Mouse (Mus musculus) liver, adult 10 weeks (tissue): ENCODE measurements around the gene Olfr513. TPM values are rescaled to one million over a fixed set of nuclear protein-coding genes. Genes with fewer than 3 reads are reported as not detected.

Experiments used
- polyA plus RNA-seq: library from polyadenylated mRNA; stranded (reverse); fragments of 350-450 nt; fragmentation: Illumina TruSeq; extraction: RNeasy Lipid Tissue Mini Kit (QIAGEN cat#74804); gene quantifications from one replicate; pipeline ENCODE4 v1.2.3, GENCODE M21; 2014; ENCODE audit warnings: low read depth, low replicate concordance

Gene Olfr513
- polyA plus RNA-seq = not detected

DNA sequence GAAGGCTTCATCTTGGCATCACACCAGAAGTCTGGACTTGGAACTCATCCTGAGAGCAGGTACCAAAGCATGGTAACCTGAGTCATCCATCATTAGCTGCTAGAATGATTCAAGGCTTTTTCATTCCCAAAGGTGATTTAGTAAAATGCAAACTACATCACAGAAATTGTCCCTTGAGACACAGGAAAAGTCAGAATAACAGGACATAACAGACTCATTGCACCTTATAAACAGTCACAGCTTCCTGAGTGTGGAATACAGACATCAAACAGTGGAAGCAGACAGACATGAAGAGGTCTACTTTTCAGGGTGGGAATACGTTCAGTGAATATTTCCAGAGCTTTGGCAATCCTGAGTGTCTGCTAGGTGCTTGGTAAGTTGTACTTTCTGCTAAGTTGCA is at the start of gene Olfr513:
Olfr513 (plus strand) TSS at position 301 of the 400 bp plus-strand sequence.

GRCm38 (mm10) chr7:108713020-108713419 is 37.8 kb upstream of the Olfr513 start, which contains the start of gene Olfr512:
TSS of gene Olfr512 (plus strand) at chr7:108713320.

Other genes with a start within 250 kb of the Olfr513 start
- not detected for gene Olfr502, start 225.9 kb upstream of the Olfr513 start, polyA plus RNA-seq
- gene Olfr503, start 206.4 kb upstream of the Olfr513 start, polyA plus RNA-seq = not detected
- not detected for gene Olfr504, start 185.2 kb upstream of the Olfr513 start, polyA plus RNA-seq
- gene Olfr506, start 140.2 kb upstream of the Olfr513 start, polyA plus RNA-seq = not detected
- gene Olfr507, start 129.2 kb upstream of the Olfr513 start, polyA plus RNA-seq = not detected
- not detected for gene Olfr508, start 121.0 kb upstream of the Olfr513 start, polyA plus RNA-seq
- not detected for gene Olfr509, start 99.1 kb upstream of the Olfr513 start, polyA plus RNA-seq
- not detected for gene Olfr510, start 84.6 kb upstream of the Olfr513 start, polyA plus RNA-seq
- gene Olfr512, start 37.7 kb upstream of the Olfr513 start, polyA plus RNA-seq = not detected
- not detected for gene Olfr514, start 75.0 kb downstream of the Olfr513 start, polyA plus RNA-seq
- not detected for gene Olfr516, start 99.6 kb downstream of the Olfr513 start, polyA plus RNA-seq
- not detected for gene Olfr517, start 121.4 kb downstream of the Olfr513 start, polyA plus RNA-seq
- gene Olfr518, start 134.0 kb downstream of the Olfr513 start, polyA plus RNA-seq = not detected
- gene Olfr519, start 143.4 kb downstream of the Olfr513 start, polyA plus RNA-seq = not detected
- gene Nlrp10, start 179.2 kb downstream of the Olfr513 start, polyA plus RNA-seq = 0.11 TPM
- 21.0 TPM for gene Eif3f, start 183.4 kb downstream of the Olfr513 start, polyA plus RNA-seq
- gene Tub, start 199.4 kb downstream of the Olfr513 start, polyA plus RNA-seq = not detected